Mouse (Mus musculus) kidney, postnatal 0 days (tissue): Measurements from ENCODE around the gene Tenm1. TPM values are rescaled to one million over a fixed set of nuclear protein-coding genes. Genes with fewer than 3 reads are reported as not detected.

Source experiments
- ATAC-seq: fragments of 200-750 bp; cut with Nextera tagmentation; replicated peaks from 2 replicates; pipeline ENCODE4 v1.8.0; 2017; ENCODE audit warnings: low read depth, moderate number of reproducible peaks, moderate TSS enrichment, moderate library complexity; ENCODE audit not compliant: low FRiP score
- DNase-seq: peaks from one replicate; pipeline ENCODE4 v3.0.0-alpha.2; 2016; ENCODE audit warnings: low spot score
- H3K27ac ChIP-seq: fragments of 300-500 bp; sonication (generic); 2 replicates; pipeline ENCODE4 v1.5.1; 2014; ENCODE audit warnings: mild to moderate bottlenecking
- H3K27me3 ChIP-seq: fragments of 300-500 bp; sonication (generic); 2 replicates; pipeline ENCODE4 v1.6.1; 2014; ENCODE audit warnings: low read length, mixed read lengths; ENCODE audit not compliant: insufficient read depth
- H3K36me3 ChIP-seq: fragments of 300-500 bp; sonication (generic); 2 replicates; pipeline ENCODE4 v1.6.1; 2014; ENCODE audit warnings: low read length, mixed read lengths; ENCODE audit not compliant: insufficient read depth
- H3K4me1 ChIP-seq: fragments of 300-500 bp; sonication (generic); replicated peaks from 2 replicates; pipeline ENCODE4 v1.6.1; 2014; ENCODE audit warnings: antibody characterized with exemption, low read length, mixed read lengths; ENCODE audit not compliant: insufficient read depth
- H3K4me2 ChIP-seq: fragments of 300-500 bp; sonication (generic); 2 replicates; pipeline ENCODE4 v1.6.1; 2014; ENCODE audit warnings: mild to moderate bottlenecking, low read length, moderate library complexity, mixed read lengths
- H3K4me3 ChIP-seq: fragments of 300-500 bp; sonication (generic); replicated peaks from 2 replicates; pipeline ENCODE4 v1.5.1; 2014; ENCODE audit warnings: low read depth, low read length
- H3K9ac ChIP-seq: fragments of 300-500 bp; sonication (generic); 2 replicates; pipeline ENCODE4 v1.6.1; 2014; ENCODE audit warnings: low read depth, low read length
- H3K9me3 ChIP-seq: fragments of 300-500 bp; sonication (generic); replicated peaks from 2 replicates; pipeline ENCODE4 v1.6.1; 2016; ENCODE audit warnings: low read length, inconsistent platforms, mixed read lengths
- CTCF ChIP-seq: IDR thresholded peaks from 2 replicates; pipeline ENCODE4 v1.5.1; 2016; ENCODE audit warnings: antibody characterized with exemption, low read depth, mild to moderate bottlenecking, moderate library complexity
- WGBS: fragments of 180-500 bp; shearing (Covaris S2); extraction: QIAGEN DNeasy Blood & Tissue Kit; methylation state at CpG from one replicate; pipeline ENCODE4 v1.1.7; 2014; 5-methylcytosine and 5-hydroxymethylcytosine counted together
- polyA plus RNA-seq: library from polyadenylated mRNA; unstranded; fragments of >200 nt; fragmentation: Nextera tagmentation; extraction: Ambion mirVana; gene quantifications from 2 replicates; pipeline ENCODE4 v1.2.1, GENCODE M21; 2015

The Tenm1 gene
- polyA plus RNA-seq, 1 experiment from 2014 or later: 0.37 TPM

- no peak for TF ChIP-seq CTCF
- H3K4me2 ChIP-seq: no peak overlapping the region
- no peak for ATAC-seq
- H3K4me1 ChIP-seq: no peaks in the 10 kb centered on the region
- no peak for DNase-seq
- no peak overlapping the region for H3K27ac ChIP-seq
- no peaks in the 10 kb centered on the region for H3K27me3 ChIP-seq
- 66% methylated on average over 3 of the region's 3 CpGs for WGBS
- H3K9ac ChIP-seq: no peak overlapping the region
- no peaks in the 10 kb centered on the region for H3K36me3 ChIP-seq
- no peak overlapping the region for H3K4me3 ChIP-seq
- H3K9me3 ChIP-seq: no peaks in the 10 kb centered on the region
These were observed 31.0 kb downstream of the Tenm1 start for GRCm38 (mm10) chrX:43397957-43398356.

- H3K36me3 ChIP-seq: no peaks in the 10 kb centered on the region
- H3K27ac ChIP-seq: no peak overlapping the region
- WGBS: 74% methylated on average over 5 of the region's 5 CpGs
- H3K27me3 ChIP-seq: no peaks in the 10 kb centered on the region
- H3K4me2 ChIP-seq: no peak overlapping the region
- no peak for ATAC-seq
- H3K9ac ChIP-seq: no peak overlapping the region
- H3K4me3 ChIP-seq: no peak overlapping the region
- no peaks in the 10 kb centered on the region for H3K4me1 ChIP-seq
- DNase-seq: no peak
- no peaks in the 10 kb centered on the region for H3K9me3 ChIP-seq
- TF ChIP-seq CTCF: no peak
These were observed 40.8 kb downstream of the Tenm1 start for GRCm38 (mm10) chrX:43388106-43388505.

GRCm38 (mm10) chrX:43372526-43372925, 56.4 kb downstream of the Tenm1 start:
- Histone ChIP-seq H3K36me3 (no peaks in the 10 kb centered on the region), H3K4me2 (no peak overlapping the region), H3K4me1 (no peaks in the 10 kb centered on the region), H3K9me3 (no peaks in the 10 kb centered on the region), H3K4me3 (no peak overlapping the region), H3K9ac (no peak overlapping the region), H3K27me3 (no peaks in the 10 kb centered on the region), H3K27ac (no peak overlapping the region)
- no peak for ATAC-seq
- no peak for DNase-seq
- TF ChIP-seq CTCF: no peak
- WGBS: 54% methylated on average over 1 of the region's 1 CpGs

DNA sequence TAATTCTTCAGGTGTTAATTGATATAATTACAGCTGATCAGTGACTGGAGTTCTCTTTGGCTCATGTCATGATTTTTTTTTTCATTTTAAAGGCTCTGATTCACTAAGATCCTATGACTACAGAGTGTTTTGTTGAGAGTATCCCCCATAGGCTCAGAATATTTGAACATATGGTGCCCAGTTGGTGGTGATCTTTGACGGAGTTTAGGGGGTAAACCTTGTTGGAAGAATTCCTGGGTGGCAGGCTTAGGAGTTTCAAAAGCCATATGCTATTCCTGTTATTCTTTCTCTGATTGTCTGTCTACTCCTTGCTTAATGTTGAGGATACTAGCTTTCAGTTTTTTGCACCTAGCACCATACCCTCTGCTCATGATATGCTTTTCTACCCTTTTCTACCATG, 109.6 kb downstream of the Tenm1 start:
- Histone ChIP-seq H3K36me3 (no peaks in the 10 kb centered on the region), H3K9ac (no peak overlapping the region), H3K4me3 (no peak overlapping the region), H3K27me3 (no peaks in the 10 kb centered on the region), H3K27ac (no peak overlapping the region), H3K9me3 (no peaks in the 10 kb centered on the region), H3K4me1 (no peaks in the 10 kb centered on the region), H3K4me2 (no peak overlapping the region)
- ATAC-seq (no peak), DNase-seq (no peak)
- 64% methylated on average over 1 of the region's 1 CpGs for WGBS
- TF ChIP-seq CTCF: no peak

DNA sequence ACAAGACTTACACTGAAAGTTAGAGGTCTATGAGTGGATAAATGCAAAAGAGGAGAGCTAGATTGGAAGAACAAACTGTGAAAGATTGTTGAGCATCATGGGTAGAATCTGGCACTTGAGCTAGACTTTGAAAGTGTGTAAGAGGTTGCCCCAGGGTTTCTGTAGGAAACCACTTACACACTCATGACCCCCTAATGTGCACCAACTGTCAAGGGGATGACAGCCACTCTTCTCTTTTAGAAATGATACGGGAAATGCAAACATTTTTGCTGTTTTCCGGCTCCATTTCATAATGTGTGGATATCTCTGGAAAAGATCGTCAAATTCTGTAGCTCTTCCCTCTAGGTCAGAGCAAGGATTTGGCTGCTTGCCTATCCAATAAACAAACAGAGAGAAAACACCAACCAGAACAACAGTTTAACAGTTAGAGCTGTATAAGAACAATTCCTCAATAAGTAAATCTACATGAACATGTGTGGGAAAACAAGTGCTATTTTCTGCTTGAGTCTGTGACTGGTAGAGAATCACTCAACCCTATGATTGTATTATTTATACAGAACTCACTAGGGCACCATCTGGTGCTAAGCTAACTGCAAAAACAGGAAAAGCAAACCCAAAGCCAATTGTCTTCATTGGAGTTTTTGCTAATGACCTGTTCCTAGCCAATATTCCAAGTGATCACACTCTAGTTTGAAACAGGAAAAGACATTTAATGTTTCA, 111.0 kb downstream of the Tenm1 start:
- H3K27ac ChIP-seq: no peak overlapping the region
- H3K9me3 ChIP-seq: no peaks in the 10 kb centered on the region
- H3K9ac ChIP-seq: no peak overlapping the region
- no peaks in the 10 kb centered on the region for H3K36me3 ChIP-seq
- DNase-seq: no peak
- no peak overlapping the region for H3K4me3 ChIP-seq
- ATAC-seq: no peak
- H3K4me2 ChIP-seq: no peak overlapping the region
- no peak for TF ChIP-seq CTCF
- WGBS: 80% methylated on average over 3 of the region's 3 CpGs
- no peaks in the 10 kb centered on the region for H3K4me1 ChIP-seq
- H3K27me3 ChIP-seq: no peaks in the 10 kb centered on the region

- no peaks in the 10 kb centered on the region for H3K36me3 ChIP-seq
- H3K27me3 ChIP-seq: no peaks in the 10 kb centered on the region
- 75% methylated on average over 4 of the region's 4 CpGs for WGBS
- H3K4me1 ChIP-seq: no peaks in the 10 kb centered on the region
- no peak for TF ChIP-seq CTCF
- H3K9ac ChIP-seq: no peak overlapping the region
- no peak overlapping the region for H3K27ac ChIP-seq
- no peak overlapping the region for H3K4me3 ChIP-seq
- no peak for ATAC-seq
- H3K9me3 ChIP-seq: no peaks in the 10 kb centered on the region
- H3K4me2 ChIP-seq: no peak overlapping the region
- DNase-seq: no peak
These were observed 193.1 kb downstream of the Tenm1 start for GRCm38 (mm10) chrX:43235844-43236243.

GRCm38 (mm10) chrX:43205003-43205402, 223.9 kb downstream of the Tenm1 start:
- no peaks in the 10 kb centered on the region for H3K4me1 ChIP-seq
- no peak for TF ChIP-seq CTCF
- H3K27me3 ChIP-seq: no peaks in the 10 kb centered on the region
- H3K4me2 ChIP-seq: no peak overlapping the region
- H3K9me3 ChIP-seq: no peaks in the 10 kb centered on the region
- ATAC-seq: no peak
- no peak for DNase-seq
- H3K27ac ChIP-seq: no peak overlapping the region
- no peaks in the 10 kb centered on the region for H3K36me3 ChIP-seq
- no peak overlapping the region for H3K4me3 ChIP-seq
- WGBS: 85% methylated on average over 3 of the region's 3 CpGs
- H3K9ac ChIP-seq: no peak overlapping the region
